Mouse (Mus musculus): ENCODE results near the gene Cfl1. TPM values are rescaled to one million over a fixed set of nuclear protein-coding genes. Genes with fewer than 3 reads are reported as not detected.

Gene Cfl1
- polyA plus RNA-seq, 1 experiment from 2014 or later = 2,772 TPM

Other genes starting within 250 kb of the Cfl1 start
- 23.8 and 27.7 TPM in 2 replicates for gene Pacs1, start 217.3 kb upstream of the Cfl1 start, polyA plus RNA-seq (2015; fragmentation: Nextera tagmentation; extraction: Ambion mirVana)
- gene Sf3b2, start 195.0 kb upstream of the Cfl1 start, polyA plus RNA-seq (2015; fragmentation: Nextera tagmentation; extraction: Ambion mirVana) = 344 and 387 TPM in 2 replicates
- 3.2 and 4.2 TPM in 2 replicates for gene Gal3st3, start 192.1 kb upstream of the Cfl1 start, polyA plus RNA-seq (2015; fragmentation: Nextera tagmentation; extraction: Ambion mirVana)
- not detected in 2 replicates for gene Catsper1, start 154.7 kb upstream of the Cfl1 start, polyA plus RNA-seq (2015; fragmentation: Nextera tagmentation; extraction: Ambion mirVana)
- gene Cst6, start 140.9 kb upstream of the Cfl1 start, polyA plus RNA-seq (2015; fragmentation: Nextera tagmentation; extraction: Ambion mirVana) = 0.58 TPM in 1 of 2 replicates, not detected in the other
- 61.7 and 62.2 TPM in 2 replicates for gene Eif1ad, start 123.7 kb upstream of the Cfl1 start, polyA plus RNA-seq (2015; fragmentation: Nextera tagmentation; extraction: Ambion mirVana)
- 453 and 487 TPM in 2 replicates for gene Banf1, start 123.3 kb upstream of the Cfl1 start, polyA plus RNA-seq (2015; fragmentation: Nextera tagmentation; extraction: Ambion mirVana)
- 75.3 and 92.2 TPM in 2 replicates for gene Sart1, start 101.8 kb upstream of the Cfl1 start, polyA plus RNA-seq (2015; fragmentation: Nextera tagmentation; extraction: Ambion mirVana)
- 0.41 TPM in 1 of 2 replicates, not detected in the other for gene Tsga10ip, start 87.9 kb upstream of the Cfl1 start, polyA plus RNA-seq (2015; fragmentation: Nextera tagmentation; extraction: Ambion mirVana)
- 226 and 236 TPM in 2 replicates for gene Drap1, start 65.5 kb upstream of the Cfl1 start, polyA plus RNA-seq (2015; fragmentation: Nextera tagmentation; extraction: Ambion mirVana)
- gene AI837181, start 65.3 kb upstream of the Cfl1 start, polyA plus RNA-seq (2015; fragmentation: Nextera tagmentation; extraction: Ambion mirVana) = 24.0 and 50.8 TPM in 2 replicates
- 0.54 TPM in 1 of 2 replicates, not detected in the other for gene Fosl1, start 42.9 kb upstream of the Cfl1 start, polyA plus RNA-seq (2015; fragmentation: Nextera tagmentation; extraction: Ambion mirVana)
- gene Ccdc85b, start 32.6 kb upstream of the Cfl1 start, polyA plus RNA-seq (2015; fragmentation: Nextera tagmentation; extraction: Ambion mirVana) = 7.8 and 8.6 TPM in 2 replicates
- 129 and 138 TPM in 2 replicates for gene Fibp, start 29.8 kb upstream of the Cfl1 start, polyA plus RNA-seq (2015; fragmentation: Nextera tagmentation; extraction: Ambion mirVana)
- gene Ctsw, start 21.9 kb upstream of the Cfl1 start, polyA plus RNA-seq (2015; fragmentation: Nextera tagmentation; extraction: Ambion mirVana) = 1.9 and 2.1 TPM in 2 replicates
- 197 and 208 TPM in 2 replicates for gene Efemp2, start 16.5 kb upstream of the Cfl1 start, polyA plus RNA-seq (2015; fragmentation: Nextera tagmentation; extraction: Ambion mirVana)
- 44.2 and 50.5 TPM in 2 replicates for gene Mus81, start 2.1 kb upstream of the Cfl1 start, polyA plus RNA-seq (2015; fragmentation: Nextera tagmentation; extraction: Ambion mirVana)
- gene 1700020D05Rik, start 13.3 kb downstream of the Cfl1 start, polyA plus RNA-seq (2015; fragmentation: Nextera tagmentation; extraction: Ambion mirVana) = not detected in 2 replicates
- gene Snx32, start 20.1 kb downstream of the Cfl1 start, polyA plus RNA-seq (2015; fragmentation: Nextera tagmentation; extraction: Ambion mirVana) = 9.9 and 10.6 TPM in 2 replicates
- 17.2 and 18.9 TPM in 2 replicates for gene Ovol1, start 70.2 kb downstream of the Cfl1 start, polyA plus RNA-seq (2015; fragmentation: Nextera tagmentation; extraction: Ambion mirVana)
- gene Ap5b1, start 77.6 kb downstream of the Cfl1 start, polyA plus RNA-seq (2015; fragmentation: Nextera tagmentation; extraction: Ambion mirVana) = 10.9 and 11.5 TPM in 2 replicates
- gene Rnaseh2c, start 111.4 kb downstream of the Cfl1 start, polyA plus RNA-seq (2015; fragmentation: Nextera tagmentation; extraction: Ambion mirVana) = 133 and 146 TPM in 2 replicates
- gene Kat5, start 119.8 kb downstream of the Cfl1 start, polyA plus RNA-seq (2015; fragmentation: Nextera tagmentation; extraction: Ambion mirVana) = 56.1 and 57.4 TPM in 2 replicates
- gene Rela, start 147.0 kb downstream of the Cfl1 start, polyA plus RNA-seq (2015; fragmentation: Nextera tagmentation; extraction: Ambion mirVana) = 56.9 and 58.3 TPM in 2 replicates
- 37.1 and 39.6 TPM in 2 replicates for gene Sipa1, start 173.3 kb downstream of the Cfl1 start, polyA plus RNA-seq (2015; fragmentation: Nextera tagmentation; extraction: Ambion mirVana)
- 41.5 and 43.8 TPM in 2 replicates for gene Map3k11, start 198.3 kb downstream of the Cfl1 start, polyA plus RNA-seq (2015; fragmentation: Nextera tagmentation; extraction: Ambion mirVana)
- gene Pcnx3, start 198.5 kb downstream of the Cfl1 start, polyA plus RNA-seq (2015; fragmentation: Nextera tagmentation; extraction: Ambion mirVana) = 27.0 and 28.1 TPM in 2 replicates
- gene Kcnk7, start 213.9 kb downstream of the Cfl1 start, polyA plus RNA-seq (2015; fragmentation: Nextera tagmentation; extraction: Ambion mirVana) = 0.15 and 0.23 TPM in 2 replicates
- gene Ehbp1l1, start 235.9 kb downstream of the Cfl1 start, polyA plus RNA-seq (2015; fragmentation: Nextera tagmentation; extraction: Ambion mirVana) = 19.5 and 25.0 TPM in 2 replicates
- 93.4 and 97.9 TPM in 2 replicates for gene Fam89b, start 239.2 kb downstream of the Cfl1 start, polyA plus RNA-seq (2015; fragmentation: Nextera tagmentation; extraction: Ambion mirVana)

Data from kidney, embryonic 16.5 days (tissue).